Mouse (Mus musculus) megakaryocyte-erythroid progenitor cell, adult 5-6 weeks (primary cell): ENCODE results near the gene Paqr5. TPM values are rescaled to one million over a fixed set of nuclear protein-coding genes. Genes with fewer than 3 reads are reported as not detected.

Experiments
- ATAC-seq: replicated peaks from 2 replicates; pipeline ENCODE4 v1.8.0; 2016; ENCODE audit warnings: mild to moderate bottlenecking, inconsistent platforms; ENCODE audit not compliant: severe bottlenecking, poor library complexity, low FRiP score, low TSS enrichment
- total RNA-seq, 2 experiments: library from RNA; stranded (forward) in 1 of 2; stranded (reverse) in 1 of 2; fragments of 200-1000, 215-1000 nt in 1 of 2; fragments of >200 nt in 1 of 2; fragmentation: Nextera tagmentation in 1 of 2; gene quantifications; 2 replicates each; pipeline ENCODE4 v1.2.3; 2014 to 2017

Gene Paqr5
- total RNA-seq, 2 experiments from 2014 or later, result 1.5 TPM; not detected in 1

GRCm38 (mm10) chr9:61915393-61916005 is 111.2 kb downstream of the Paqr5 start:
- ATAC-seq, result no peak

GRCm38 (mm10) chr9:61914917-61915300 is 111.7 kb downstream of the Paqr5 start:
- ATAC-seq, result no peak

- ATAC-seq, result peak; percentile 77
Observed at GRCm38 (mm10) chr9:61914203-61914916, 112.3 kb downstream of the Paqr5 start, which contains the start of gene Rplp1. Gene Rplp1, minus strand, starts transcription at chr9:61914542.

- no peak for ATAC-seq
Observed at GRCm38 (mm10) chr9:61911300-61912128, 115.1 kb downstream of the Paqr5 start.

- ATAC-seq, result peak; percentile 15
Observed at GRCm38 (mm10) chr9:61910526-61911256, 116.0 kb downstream of the Paqr5 start.

GRCm38 (mm10) chr9:61909633-61910032 is 117.0 kb downstream of the Paqr5 start:
- no peak for ATAC-seq

GRCm38 (mm10) chr9:61908832-61909407 is 117.7 kb downstream of the Paqr5 start:
- no peak for ATAC-seq

- no peak for ATAC-seq
Observed at GRCm38 (mm10) chr9:61908341-61908740, 118.3 kb downstream of the Paqr5 start.

- ATAC-seq, result no peak
Observed at GRCm38 (mm10) chr9:61907621-61908295, 118.9 kb downstream of the Paqr5 start.

GRCm38 (mm10) chr9:61906912-61907311 is 119.7 kb downstream of the Paqr5 start:
- ATAC-seq, result peak; percentile 58

GRCm38 (mm10) chr9:61905576-61905975 is 121.1 kb downstream of the Paqr5 start:
- no peak for ATAC-seq

- no peak for ATAC-seq
Observed at GRCm38 (mm10) chr9:61904201-61904600, 122.5 kb downstream of the Paqr5 start.

Other genes with a start within 250 kb of the Paqr5 start
- gene Rplp1, start 112.3 kb downstream of the Paqr5 start, total RNA-seq (2014; fragmentation: Nextera tagmentation), result 5,809 and 5,838 TPM in 2 replicates
- 6,867 and 6,903 TPM in 2 replicates for gene Rplp1, start 112.3 kb downstream of the Paqr5 start, total RNA-seq (2017)
- gene Kif23, start 80.1 kb downstream of the Paqr5 start, total RNA-seq (2014; fragmentation: Nextera tagmentation), result 54.7 and 95.0 TPM in 2 replicates
- 59.4 and 67.3 TPM in 2 replicates for gene Kif23, start 80.1 kb downstream of the Paqr5 start, total RNA-seq (2017)
- gene Glce, start 95.8 kb upstream of the Paqr5 start, total RNA-seq (2014; fragmentation: Nextera tagmentation), result 7.5 and 8.5 TPM in 2 replicates
- 8.3 and 8.4 TPM in 2 replicates for gene Glce, start 95.8 kb upstream of the Paqr5 start, total RNA-seq (2017)